Mouse (Mus musculus): ENCODE measurements around the gene Ripor3. TPM values are rescaled to one million over a fixed set of nuclear protein-coding genes. Genes with fewer than 3 reads are reported as not detected.

Gene Ripor3
- polyA plus RNA-seq, 1 experiment, result 5.3 TPM

DNA sequence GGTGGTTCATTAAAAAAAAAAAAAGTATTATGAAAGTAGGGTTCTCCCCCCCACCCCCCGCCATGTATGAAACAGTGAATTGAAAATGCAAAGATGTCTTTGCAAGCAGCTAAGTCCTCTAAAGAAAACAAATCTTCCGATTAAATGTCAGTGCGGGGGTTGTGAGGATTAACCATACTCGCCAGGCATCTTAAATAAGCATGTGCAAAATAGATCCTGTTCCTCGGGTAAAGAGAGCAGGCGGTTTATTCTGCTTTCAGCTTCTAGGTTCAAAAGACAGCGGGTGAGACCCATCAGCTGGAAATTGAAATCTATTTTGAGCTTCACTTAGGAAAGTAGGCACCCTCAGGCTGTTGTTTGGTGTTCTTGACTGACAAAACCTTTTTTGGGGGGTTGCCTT, 77.0 kb downstream of the Ripor3 start:
- Histone ChIP-seq H3K36me3 (ENCODE audit: control insufficient read depth, insufficient read depth, low read length) (peaks cover 2% of the 10 kb centered on the region; the same call in 1 of the 2 replicates), H3K27me3 (ENCODE audit: control insufficient read depth, insufficient read depth, low read length) (no peaks in the 10 kb centered on the region), H3K4me3 (ENCODE audit: extremely low read depth, insufficient read depth, insufficient read length) (peak overlapping the region; percentile 93), H3K27ac (ENCODE audit: insufficient read depth, low read length) (peak overlapping the region; percentile 92; the same call in 1 of the 2 replicates), H3K4me1 (ENCODE audit: control insufficient read depth, insufficient read depth, insufficient read length) (peaks cover 30% of the 10 kb centered on the region)
- no peak for DNase-seq (ENCODE audit: low read depth in 1 of 2, low spot score in 2 of 2)
- TF ChIP-seq CTCF (IDR thresholded peaks at IDR 0.05; ENCODE audit: extremely low read depth, insufficient read depth, insufficient read length, insufficient replicate concordance) (no peak), POLR2A (IDR thresholded peaks at IDR 0.05; ENCODE audit: low read depth, low read length) (no peak)
- 28% methylated on average over 7 of the region's 7 CpGs for WGBS

DNA sequence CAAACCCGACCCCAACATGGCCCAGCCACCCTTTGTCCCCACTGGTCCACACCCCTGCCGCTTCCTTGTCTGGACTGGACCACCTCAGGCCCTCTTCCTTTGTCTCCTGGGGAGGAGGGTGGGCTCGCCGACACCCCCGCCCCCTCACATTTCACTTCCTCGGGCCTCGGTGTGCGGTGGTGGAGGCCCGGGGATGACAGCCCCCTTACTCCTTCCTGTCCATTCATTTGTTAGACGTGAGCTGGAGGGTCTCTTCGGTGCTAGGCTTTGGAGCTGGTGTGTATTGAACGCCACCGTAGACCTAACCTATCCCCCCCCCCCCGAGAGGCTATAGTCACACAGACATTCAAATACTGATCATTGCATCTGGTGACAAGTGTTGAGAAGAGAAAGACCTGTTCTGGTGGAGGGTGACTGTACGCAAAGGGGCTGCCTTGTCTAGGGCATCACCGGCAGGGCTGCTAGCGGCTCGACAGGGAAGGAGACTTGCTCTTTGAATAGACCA, 77.6 kb downstream of the Ripor3 start:
- Histone ChIP-seq H3K4me1 (ENCODE audit: control insufficient read depth, insufficient read depth, insufficient read length) (peaks cover 29% of the 10 kb centered on the region), H3K36me3 (ENCODE audit: control insufficient read depth, insufficient read depth, low read length) (peaks cover 2% of the 10 kb centered on the region; the same call in 1 of the 2 replicates), H3K27me3 (ENCODE audit: control insufficient read depth, insufficient read depth, low read length) (no peaks in the 10 kb centered on the region), H3K4me3 (ENCODE audit: extremely low read depth, insufficient read depth, insufficient read length) (peak overlapping the region; percentile 93), H3K27ac (ENCODE audit: insufficient read depth, low read length) (peak overlapping the region; percentile 92)
- TF ChIP-seq POLR2A (IDR thresholded peaks at IDR 0.05; ENCODE audit: low read depth, low read length) (no peak), CTCF (IDR thresholded peaks at IDR 0.05; ENCODE audit: extremely low read depth, insufficient read depth, insufficient read length, insufficient replicate concordance) (no peak)
- no peak for DNase-seq (ENCODE audit: low read depth in 1 of 2, low spot score in 2 of 2)
- 1% methylated on average over 18 of the region's 18 CpGs for WGBS

DNA sequence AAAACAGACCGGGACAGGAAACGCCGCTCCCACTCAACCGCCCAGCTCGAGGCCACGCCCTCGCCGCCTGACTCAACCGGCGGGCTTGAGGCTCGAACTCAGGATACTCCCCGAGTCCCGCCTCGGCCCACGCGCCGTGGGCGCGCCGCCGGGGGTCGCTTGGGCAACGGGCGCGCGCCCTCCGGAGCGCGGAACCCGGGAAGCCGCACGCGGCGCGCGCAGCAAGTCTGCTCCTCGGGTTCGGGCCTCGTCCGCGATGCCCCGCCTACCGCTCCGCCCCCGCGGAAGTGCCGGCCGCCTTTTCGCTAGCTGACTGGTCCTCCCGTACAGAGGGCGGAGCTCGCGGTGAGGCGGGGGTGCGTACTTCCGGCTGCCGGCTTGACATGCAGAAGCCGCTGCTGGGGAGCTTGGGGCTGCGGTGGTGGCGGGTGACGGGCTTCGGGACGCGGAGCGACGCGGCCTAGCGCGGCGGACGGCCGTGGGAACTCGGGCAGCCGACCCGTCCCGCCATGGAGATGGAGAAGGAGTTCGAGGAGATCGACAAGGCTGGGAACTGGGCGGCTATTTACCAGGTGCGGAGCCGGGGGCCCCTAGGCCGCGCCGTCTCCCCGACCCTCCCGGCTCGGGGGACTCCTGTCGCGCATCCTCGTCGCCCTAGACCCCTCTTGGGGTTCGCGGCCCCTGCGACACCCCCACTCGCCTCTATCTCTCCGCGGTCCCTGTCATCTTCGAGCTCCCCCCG, 78.3 kb downstream of the Ripor3 start, which contains the start of gene Ptpn1:
Gene Ptpn1, plus strand, starts transcription at position 73 of the 742 bp plus-strand sequence.
- no peaks in the 10 kb centered on the region for H3K27me3 ChIP-seq (ENCODE audit: control insufficient read depth, insufficient read depth, low read length)
- peak within 1 kb of the TSS; percentile 95 for H3K27ac ChIP-seq (ENCODE audit: insufficient read depth, low read length)
- no peak for TF ChIP-seq CTCF (IDR thresholded peaks at IDR 0.05; ENCODE audit: extremely low read depth, insufficient read depth, insufficient read length, insufficient replicate concordance)
- TF ChIP-seq POLR2A (IDR thresholded peaks at IDR 0.05; ENCODE audit: low read depth, low read length), result peak; percentile 91
- peaks cover 2% of the 10 kb centered on the region; the same call in 1 of the 2 replicates for H3K36me3 ChIP-seq (ENCODE audit: control insufficient read depth, insufficient read depth, low read length)
- WGBS, result under 1% methylated on average over 99 of the region's 99 CpGs
- peaks cover 26% of the 10 kb centered on the region for H3K4me1 ChIP-seq (ENCODE audit: control insufficient read depth, insufficient read depth, insufficient read length)
- DNase-seq (ENCODE audit: low read depth in 1 of 2, low spot score in 2 of 2), result peak; percentile 91 to 98
- H3K4me3 ChIP-seq (ENCODE audit: extremely low read depth, insufficient read depth, insufficient read length), result peak within 1 kb of the TSS; percentile 93

DNA sequence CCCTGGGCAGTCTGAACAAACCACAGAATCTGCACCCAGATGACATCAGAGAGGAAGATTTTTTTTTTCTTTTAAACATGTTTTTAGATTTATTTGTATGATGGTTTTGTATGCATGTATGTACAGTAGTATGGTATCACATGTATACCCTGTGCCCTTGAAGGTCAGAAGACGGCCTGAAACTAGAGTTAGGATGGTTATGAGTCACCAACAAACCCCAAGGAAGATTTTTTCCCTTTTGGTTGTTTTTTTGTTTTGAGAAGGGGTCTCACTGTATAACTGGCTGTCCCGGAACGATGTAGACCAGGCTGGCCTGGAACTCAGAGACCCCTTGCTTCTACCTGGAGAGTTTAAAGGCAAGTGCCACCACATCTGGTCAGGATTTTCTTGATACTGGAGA, 79.4 kb downstream of the Ripor3 start:
- peaks cover 22% of the 10 kb centered on the region for H3K4me1 ChIP-seq (ENCODE audit: control insufficient read depth, insufficient read depth, insufficient read length)
- TF ChIP-seq CTCF (IDR thresholded peaks at IDR 0.05; ENCODE audit: extremely low read depth, insufficient read depth, insufficient read length, insufficient replicate concordance), result no peak
- TF ChIP-seq POLR2A (IDR thresholded peaks at IDR 0.05; ENCODE audit: low read depth, low read length), result no peak
- H3K27ac ChIP-seq (ENCODE audit: insufficient read depth, low read length), result peak overlapping the region; percentile 95; the same call in 1 of the 2 replicates
- WGBS, result 89% methylated on average over 3 of the region's 3 CpGs
- DNase-seq (ENCODE audit: low read depth in 1 of 2, low spot score in 2 of 2), result no peak
- no peaks in the 10 kb centered on the region for H3K27me3 ChIP-seq (ENCODE audit: control insufficient read depth, insufficient read depth, low read length)
- H3K4me3 ChIP-seq (ENCODE audit: extremely low read depth, insufficient read depth, insufficient read length), result no peak overlapping the region
- H3K36me3 ChIP-seq (ENCODE audit: control insufficient read depth, insufficient read depth, low read length), result peaks cover 2% of the 10 kb centered on the region; the same call in 1 of the 2 replicates

Other genes starting within 250 kb of the Ripor3 start
- 83.8 and 110 TPM in 2 replicates for gene Ptpn1, start 78.6 kb downstream of the Ripor3 start, polyA plus RNA-seq (2012; rRNA removed)
- 1.5 and 2.1 TPM in 2 replicates for gene Pard6b, start 70.4 kb upstream of the Ripor3 start, polyA plus RNA-seq (2012; rRNA removed)
- gene Adnp, start 196.5 kb upstream of the Ripor3 start, polyA plus RNA-seq (2012; rRNA removed), result 15.7 and 15.8 TPM in 2 replicates
- 1.1 TPM in 1 of 2 replicates, not detected in the other for gene Gm20716, start 219.7 kb upstream of the Ripor3 start, polyA plus RNA-seq (2012; rRNA removed)
- gene Dpm1, start 220.0 kb upstream of the Ripor3 start, polyA plus RNA-seq (2012; rRNA removed), result 14.6 and 19.6 TPM in 2 replicates
- gene Mocs3, start 220.0 kb upstream of the Ripor3 start, polyA plus RNA-seq (2012; rRNA removed), result 17.0 and 36.5 TPM in 2 replicates

Data from spleen, adult 2 months (tissue).